Mouse (Mus musculus) midbrain, embryonic 11.5 days (tissue): Measurements from ENCODE around the gene Porcn. TPM values are rescaled to one million over a fixed set of nuclear protein-coding genes. Genes with fewer than 3 reads are reported as not detected.

ENCODE experiments used
- ATAC-seq: fragments of 200-750 bp; cut with Nextera tagmentation; 2 replicates; pipeline ENCODE4 v1.8.0; 2017; ENCODE audit warnings: moderate TSS enrichment, moderate library complexity; ENCODE audit not compliant: low FRiP score
- DNase-seq: peaks from one replicate; pipeline ENCODE4 v3.0.0; 2015; ENCODE audit warnings: low spot score; ENCODE audit errors: missing footprints
- H3K27ac ChIP-seq: fragments of 300-500 bp; sonication (generic); 2 replicates; pipeline ENCODE4 v1.5.1; 2014; ENCODE audit warnings: low read depth, low read length
- H3K27me3 ChIP-seq: fragments of 300-500 bp; sonication (generic); 2 replicates; pipeline ENCODE4 v1.6.1; 2014; ENCODE audit warnings: mild to moderate bottlenecking, low read length, moderate library complexity, mixed read lengths; ENCODE audit not compliant: control insufficient read depth, insufficient read depth
- H3K36me3 ChIP-seq: fragments of 300-500 bp; sonication (generic); 2 replicates; pipeline ENCODE4 v1.6.1; 2014; ENCODE audit warnings: mild to moderate bottlenecking, low read length, moderate library complexity, mixed read lengths; ENCODE audit not compliant: control insufficient read depth, insufficient read depth
- H3K4me1 ChIP-seq: fragments of 300-500 bp; sonication (generic); 2 replicates; pipeline ENCODE4 v1.6.1; 2014; ENCODE audit warnings: low read length; ENCODE audit not compliant: control insufficient read depth, insufficient read depth
- H3K4me2 ChIP-seq: fragments of 300-500 bp; sonication (generic); 2 replicates; pipeline ENCODE4 v1.6.1; 2014; ENCODE audit warnings: mild to moderate bottlenecking, moderate library complexity
- H3K4me3 ChIP-seq: fragments of 300-500 bp; sonication (generic); 2 replicates; pipeline ENCODE4 v1.5.1; 2014; ENCODE audit warnings: low read depth, low read length
- H3K9ac ChIP-seq: fragments of 300-500 bp; sonication (generic); 2 replicates; pipeline ENCODE4 v1.6.1; 2014; ENCODE audit warnings: low read length
- H3K9me3 ChIP-seq: fragments of 300-500 bp; sonication (generic); 2 replicates; pipeline ENCODE4 v1.6.1; 2016; ENCODE audit warnings: low read length; ENCODE audit not compliant: control insufficient read depth
- WGBS: fragments of 180-500 bp; shearing (Covaris S2); extraction: QIAGEN DNeasy Blood & Tissue Kit; methylation state at CpG from one replicate; pipeline ENCODE4 v1.1.7; 2014; 5-methylcytosine and 5-hydroxymethylcytosine counted together
- polyA plus RNA-seq: library from polyadenylated mRNA; unstranded; fragments of >200 nt; fragmentation: Nextera tagmentation; extraction: Ambion mirVana; gene quantifications from 2 replicates; pipeline ENCODE4 v1.2.1, GENCODE M21; 2014

Gene Porcn
- polyA plus RNA-seq, 1 experiment from 2014 or later, result 14.7 TPM

GRCm38 (mm10) chrX:8236704-8237103 lies 30.4 kb upstream of the Porcn start:
- DNase-seq, result no peak
- 91% methylated on average over 2 of the region's 2 CpGs for WGBS

DNA sequence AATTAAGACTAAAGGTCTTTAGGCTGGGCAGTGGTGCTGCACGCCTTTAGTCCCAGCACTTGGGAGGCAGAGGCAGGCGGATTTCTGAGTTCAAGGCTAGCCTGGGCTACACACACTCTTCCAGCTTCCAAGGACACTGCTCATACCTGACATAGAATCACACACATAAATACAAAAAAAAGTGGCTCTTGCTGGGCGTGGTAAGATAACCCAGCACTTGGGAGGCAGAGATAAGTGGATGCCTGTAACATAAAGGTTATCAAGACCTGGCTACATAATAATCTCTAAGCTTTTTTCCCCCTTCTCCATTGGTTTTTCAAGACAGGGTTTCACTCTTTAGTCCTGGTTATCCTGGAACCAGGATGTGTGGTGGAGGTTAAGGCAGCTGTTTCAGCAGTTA lies 27.3 kb upstream of the Porcn start:
- Histone ChIP-seq H3K9me3 (no peaks in the 10 kb centered on the region), H3K4me2 (no peak overlapping the region), H3K36me3 (no peaks in the 10 kb centered on the region), H3K27ac (no peak overlapping the region), H3K27me3 (no peaks in the 10 kb centered on the region), H3K4me3 (no peak overlapping the region), H3K4me1 (no peaks in the 10 kb centered on the region), H3K9ac (no peak overlapping the region)
- no peak for ATAC-seq
- 71% methylated on average over 3 of the region's 3 CpGs for WGBS
- DNase-seq, result no peak

More at GRCm38 (mm10) chrX:8236704-8237103, 30.4 kb upstream of the Porcn start:
- H3K4me1 ChIP-seq, result no peaks in the 10 kb centered on the region
- H3K36me3 ChIP-seq, result no peaks in the 10 kb centered on the region
- no peak overlapping the region for H3K4me2 ChIP-seq
- H3K27me3 ChIP-seq, result no peaks in the 10 kb centered on the region
- no peak overlapping the region for H3K27ac ChIP-seq
- no peak overlapping the region for H3K4me3 ChIP-seq
- H3K9ac ChIP-seq, result no peak overlapping the region
- ATAC-seq, result no peak
- H3K9me3 ChIP-seq, result no peaks in the 10 kb centered on the region

DNA sequence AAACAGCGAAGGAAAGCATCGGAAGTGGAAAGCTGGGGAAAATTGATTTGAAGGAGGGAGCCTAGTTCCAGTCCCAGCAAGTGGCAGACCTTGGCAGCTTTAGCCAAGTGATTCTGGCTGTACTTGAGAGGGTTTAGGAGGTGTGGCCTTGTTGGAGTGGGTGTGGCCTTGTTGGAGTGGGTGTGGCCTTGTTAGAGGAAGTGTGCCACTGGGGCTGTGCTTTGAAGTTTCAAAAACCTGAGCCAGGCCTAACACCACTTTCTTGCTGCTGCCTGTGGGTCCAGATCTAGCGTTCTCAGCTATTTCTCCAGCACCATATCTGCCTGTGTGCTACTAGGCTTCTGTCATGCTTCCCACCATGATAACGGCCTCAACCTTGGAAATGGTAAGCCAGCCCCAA lies 23.9 kb upstream of the Porcn start:
- H3K27me3 ChIP-seq, result no peaks in the 10 kb centered on the region
- ATAC-seq (no peak), DNase-seq (no peak)
- no peak overlapping the region for H3K27ac ChIP-seq
- H3K36me3 ChIP-seq, result no peaks in the 10 kb centered on the region
- no peaks in the 10 kb centered on the region for H3K9me3 ChIP-seq
- WGBS, result 74% methylated on average over 4 of the region's 4 CpGs
- H3K4me1 ChIP-seq, result no peaks in the 10 kb centered on the region
- H3K9ac ChIP-seq, result no peak overlapping the region
- no peak overlapping the region for H3K4me3 ChIP-seq
- H3K4me2 ChIP-seq, result no peak overlapping the region

DNA sequence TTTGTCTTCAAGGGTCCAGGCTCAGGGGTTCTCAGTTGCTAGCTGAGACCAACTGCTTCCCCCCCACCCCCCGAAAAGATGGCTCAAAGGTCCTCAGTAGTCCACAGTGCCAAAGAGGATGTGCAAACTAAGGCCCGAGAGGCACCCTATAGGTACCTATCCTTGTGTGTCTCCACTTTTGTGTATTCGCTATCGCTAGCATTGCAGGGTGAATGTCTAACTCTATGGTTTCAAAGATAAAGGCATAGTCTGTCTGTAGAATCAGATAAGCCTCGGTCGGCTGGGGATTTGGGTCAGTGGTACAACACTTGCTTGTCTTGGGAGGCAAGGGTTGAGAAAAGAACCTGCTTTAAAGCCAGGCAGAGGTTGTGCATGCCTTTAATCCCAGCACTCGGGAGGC lies 17.1 kb upstream of the Porcn start:
- no peaks in the 10 kb centered on the region for H3K36me3 ChIP-seq
- no peak for ATAC-seq
- no peak overlapping the region for H3K27ac ChIP-seq
- no peak for DNase-seq
- no peak overlapping the region for H3K9ac ChIP-seq
- no peaks in the 10 kb centered on the region for H3K4me1 ChIP-seq
- no peaks in the 10 kb centered on the region for H3K9me3 ChIP-seq
- H3K4me2 ChIP-seq, result no peak overlapping the region
- H3K27me3 ChIP-seq, result no peaks in the 10 kb centered on the region
- WGBS, result 89% methylated on average over 7 of the region's 7 CpGs
- H3K4me3 ChIP-seq, result no peak overlapping the region

GRCm38 (mm10) chrX:8222678-8223421 lies 16.5 kb upstream of the Porcn start:
- Histone ChIP-seq H3K36me3 (no peaks in the 10 kb centered on the region), H3K27me3 (no peaks in the 10 kb centered on the region), H3K4me2 (no peak overlapping the region), H3K4me3 (no peak overlapping the region), H3K9me3 (no peaks in the 10 kb centered on the region), H3K4me1 (no peaks in the 10 kb centered on the region), H3K27ac (no peak overlapping the region), H3K9ac (no peak overlapping the region)
- no peak for DNase-seq
- WGBS, result 60% methylated on average over 7 of the region's 7 CpGs
- ATAC-seq, result no peak

GRCm38 (mm10) chrX:8222296-8222677 lies 16.0 kb upstream of the Porcn start:
- ATAC-seq (no peak), DNase-seq (no peak)
- Histone ChIP-seq H3K27ac (no peak overlapping the region), H3K4me1 (no peaks in the 10 kb centered on the region), H3K4me2 (no peak overlapping the region), H3K27me3 (no peaks in the 10 kb centered on the region), H3K9ac (no peak overlapping the region), H3K9me3 (no peaks in the 10 kb centered on the region), H3K36me3 (no peaks in the 10 kb centered on the region), H3K4me3 (no peak overlapping the region)
- WGBS, result 80% methylated on average over 3 of the region's 3 CpGs

- no peak overlapping the region for H3K9ac ChIP-seq
- ATAC-seq (no peak), DNase-seq (no peak)
- H3K36me3 ChIP-seq, result no peaks in the 10 kb centered on the region
- H3K4me1 ChIP-seq, result no peaks in the 10 kb centered on the region
- H3K27me3 ChIP-seq, result no peaks in the 10 kb centered on the region
- no peak overlapping the region for H3K4me3 ChIP-seq
- no peak overlapping the region for H3K27ac ChIP-seq
- H3K4me2 ChIP-seq, result no peak overlapping the region
- no peaks in the 10 kb centered on the region for H3K9me3 ChIP-seq
- whole genome bisulfite sequencing, result 34% methylated on average over 8 of the region's 8 CpGs
Observed at GRCm38 (mm10) chrX:8219651-8220050, 13.3 kb upstream of the Porcn start.

DNA sequence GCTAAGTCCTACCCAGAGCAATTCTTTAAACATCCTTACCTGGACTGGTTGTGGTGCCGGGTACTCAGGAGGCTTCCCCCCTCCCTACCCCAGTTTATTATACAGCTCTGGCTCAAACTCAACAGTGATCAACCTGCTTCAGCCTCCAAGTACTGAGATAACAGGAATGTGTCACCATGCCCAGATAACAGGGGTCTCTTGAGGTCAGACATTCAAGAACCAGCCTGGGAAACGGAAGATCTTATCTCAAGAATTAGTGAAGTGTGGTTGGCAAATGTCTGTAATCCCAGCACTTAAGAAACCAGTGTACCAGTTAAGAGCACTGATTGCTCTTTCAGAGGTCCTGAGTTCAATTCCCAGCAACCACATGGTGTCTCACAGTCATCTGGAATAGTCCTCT lies 11.8 kb upstream of the Porcn start:
- Histone ChIP-seq H3K27ac (no peak overlapping the region), H3K9ac (no peak overlapping the region), H3K36me3 (no peaks in the 10 kb centered on the region), H3K4me2 (no peak overlapping the region), H3K27me3 (no peaks in the 10 kb centered on the region), H3K9me3 (no peaks in the 10 kb centered on the region), H3K4me1 (no peaks in the 10 kb centered on the region), H3K4me3 (no peak overlapping the region)
- no peak for DNase-seq
- no peak for ATAC-seq
- WGBS, result 48% methylated on average over 2 of the region's 2 CpGs

DNA sequence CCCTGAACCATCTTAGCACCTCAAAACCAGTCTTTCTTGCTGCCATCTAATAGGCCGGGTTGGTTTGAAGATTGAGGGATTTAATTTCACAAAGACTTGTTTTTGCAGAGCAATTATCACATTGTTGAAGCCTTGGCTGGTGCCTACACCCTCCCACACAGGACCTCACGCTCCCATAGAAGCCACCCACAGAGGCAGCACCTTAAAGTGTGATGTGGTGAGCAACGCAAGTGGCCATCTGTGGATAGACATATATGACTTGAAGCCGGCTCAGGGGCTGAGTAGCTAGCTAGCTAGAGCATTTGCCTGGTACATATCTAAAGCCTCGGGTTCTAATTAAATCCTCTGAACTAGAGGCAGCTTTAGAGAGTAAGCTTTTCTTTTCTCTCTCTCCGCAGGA lies 11.1 kb upstream of the Porcn start:
- Histone ChIP-seq H3K4me1 (no peaks in the 10 kb centered on the region), H3K9me3 (no peaks in the 10 kb centered on the region), H3K4me3 (no peak overlapping the region), H3K27ac (no peak overlapping the region), H3K4me2 (no peak overlapping the region), H3K27me3 (no peaks in the 10 kb centered on the region), H3K36me3 (no peaks in the 10 kb centered on the region), H3K9ac (no peak overlapping the region)
- peak; percentile 39 for DNase-seq
- no peak for ATAC-seq
- 36% methylated on average over 6 of the region's 6 CpGs for WGBS
